Mouse (Mus musculus): Measurements from ENCODE around the gene Pde1a. TPM values are rescaled to one million over a fixed set of nuclear protein-coding genes. Genes with fewer than 3 reads are reported as not detected.
"Not testable (repeated sequence)": the region's sequence is repeated elsewhere in the genome, so short reads cannot be mapped to it uniquely, and the experiment has no call there.

Gene Pde1a
- polyA plus RNA-seq, 1 experiment: not detected

GRCm38 (mm10) chr2:79883210-79883609 is 246.0 kb downstream of the Pde1a start:
- Histone ChIP-seq H3K9me3 (no peaks in the 10 kb centered on the region), H3K27me3 (replicated peaks) (no peaks in the 10 kb centered on the region), H3K36me3 (replicated peaks; ENCODE audit: low read length) (no peaks in the 10 kb centered on the region), H3K4me1 (no peaks in the 10 kb centered on the region), H3K4me3 (replicated peaks) (no peak overlapping the region)
- TF ChIP-seq GATA1 (IDR thresholded peaks at IDR 0.05; ENCODE audit: borderline replicate concordance, low read length) (no peak), FLI1 (IDR thresholded peaks at IDR 0.05; ENCODE audit: low read length) (no peak)

- H3K36me3 ChIP-seq (replicated peaks; ENCODE audit: low read length): no peaks in the 10 kb centered on the region
- no peaks in the 10 kb centered on the region for H3K9me3 ChIP-seq
- no peak overlapping the region for H3K4me3 ChIP-seq (replicated peaks)
- TF ChIP-seq GATA1 (IDR thresholded peaks at IDR 0.05; ENCODE audit: borderline replicate concordance, low read length) (no peak), FLI1 (IDR thresholded peaks at IDR 0.05; ENCODE audit: low read length) (no peak)
- peaks cover 4% of the 10 kb centered on the region for H3K27me3 ChIP-seq (replicated peaks)
- peaks cover 8% of the 10 kb centered on the region; the same call in 1 of the 2 replicates for H3K4me1 ChIP-seq
Observed at GRCm38 (mm10) chr2:79865275-79865999, 263.8 kb downstream of the Pde1a start.

DNA sequence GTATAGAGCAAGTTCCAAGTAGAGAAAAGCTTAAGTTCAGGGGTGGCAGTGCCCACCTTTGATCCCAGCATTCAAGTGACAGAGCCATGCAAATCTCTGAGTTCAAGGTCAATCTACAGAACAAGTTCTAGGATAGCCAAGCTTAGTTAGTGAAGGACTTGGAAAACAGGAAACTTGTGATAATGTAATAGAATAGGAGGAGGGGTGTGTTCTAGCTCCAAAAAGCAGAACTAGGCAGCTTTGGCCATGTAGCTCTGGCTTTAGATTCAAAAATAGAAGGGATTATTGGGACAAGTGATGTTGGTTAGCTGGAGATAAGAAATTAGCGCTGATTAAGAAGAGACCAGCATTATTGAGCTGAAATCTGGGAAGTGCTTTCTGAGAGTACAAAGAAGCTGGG is 272.4 kb downstream of the Pde1a start:
- no peaks in the 10 kb centered on the region for H3K9me3 ChIP-seq
- no peak for TF ChIP-seq GATA1 (IDR thresholded peaks at IDR 0.05; ENCODE audit: borderline replicate concordance, low read length)
- TF ChIP-seq FLI1 (IDR thresholded peaks at IDR 0.05; ENCODE audit: low read length): no peak
- no peaks in the 10 kb centered on the region for H3K4me1 ChIP-seq
- H3K27me3 ChIP-seq (replicated peaks): no peaks in the 10 kb centered on the region
- H3K36me3 ChIP-seq (replicated peaks; ENCODE audit: low read length): no peaks in the 10 kb centered on the region
- H3K4me3 ChIP-seq (replicated peaks): no peak overlapping the region

DNA sequence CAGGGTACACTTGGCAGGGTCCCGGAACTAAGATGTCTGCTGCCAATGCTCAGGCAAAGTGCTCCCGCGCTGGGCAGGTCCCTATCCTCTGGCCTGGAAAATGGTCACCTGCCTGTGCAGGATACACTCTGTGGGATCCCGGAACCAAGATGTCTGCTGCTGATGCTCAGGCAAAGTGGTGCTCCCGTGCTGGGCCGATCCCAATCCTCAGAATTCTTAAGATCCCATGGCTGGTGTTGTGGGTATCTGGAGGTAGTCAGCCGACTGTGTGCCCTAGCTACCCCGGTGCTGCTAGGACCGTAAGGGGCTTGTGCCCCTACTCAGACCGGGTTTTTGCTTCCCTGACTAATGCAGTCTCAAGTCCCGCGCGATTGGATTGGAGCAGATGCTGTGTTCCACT is 281.9 kb downstream of the Pde1a start:
- not testable (repeated sequence) for H3K27me3 ChIP-seq (replicated peaks); H3K36me3 ChIP-seq (replicated peaks; ENCODE audit: low read length); H3K4me1 ChIP-seq; H3K4me3 ChIP-seq (replicated peaks); H3K9me3 ChIP-seq

DNA sequence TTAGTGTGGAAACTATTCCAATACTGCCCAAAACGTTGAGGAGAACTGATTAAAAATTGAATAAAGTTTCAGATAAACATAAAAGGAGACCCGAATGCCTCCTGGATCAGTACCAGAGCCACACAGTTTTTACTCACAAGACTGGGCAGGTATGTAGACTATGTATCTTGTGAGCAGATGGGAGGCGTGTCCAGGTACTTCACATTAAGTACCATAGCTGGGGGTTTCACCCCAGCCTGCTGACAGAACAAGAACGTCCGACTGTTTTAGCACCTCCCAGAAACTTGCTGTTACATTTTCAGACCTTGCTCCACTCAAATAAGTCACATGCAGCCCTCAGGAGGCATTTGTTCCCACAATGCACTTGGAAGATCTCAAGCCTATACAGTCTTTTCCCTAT is 289.7 kb downstream of the Pde1a start:
- Histone ChIP-seq H3K27me3 (replicated peaks) (peaks cover 2% of the 10 kb centered on the region), H3K4me3 (replicated peaks) (no peak overlapping the region), H3K36me3 (replicated peaks; ENCODE audit: low read length) (no peaks in the 10 kb centered on the region), H3K9me3 (no peaks in the 10 kb centered on the region), H3K4me1 (peaks cover 3% of the 10 kb centered on the region; the same call in 1 of the 2 replicates)
- no peak for TF ChIP-seq FLI1 (IDR thresholded peaks at IDR 0.05; ENCODE audit: low read length)
- no peak for TF ChIP-seq GATA1 (IDR thresholded peaks at IDR 0.05; ENCODE audit: borderline replicate concordance, low read length)

DNA sequence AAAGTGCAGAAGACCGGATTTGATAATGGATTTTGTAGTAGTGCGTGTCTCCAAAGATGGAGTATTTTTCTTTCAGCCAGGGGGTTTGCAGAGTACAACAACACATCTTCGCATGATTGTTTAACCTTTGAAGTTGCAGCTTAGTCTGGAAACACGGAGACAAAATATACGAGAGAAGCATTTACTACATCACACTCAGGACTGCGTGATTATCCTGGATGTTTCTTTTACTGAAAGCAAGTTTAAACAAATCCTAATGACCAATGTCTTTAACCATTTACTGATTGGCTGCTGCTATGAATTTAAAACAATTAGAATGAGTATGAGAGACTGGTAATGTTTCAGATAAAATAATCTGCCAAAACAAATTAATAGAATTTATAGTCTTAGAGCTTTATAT is 290.2 kb downstream of the Pde1a start:
- Histone ChIP-seq H3K4me1 (peaks cover 5% of the 10 kb centered on the region; the same call in 1 of the 2 replicates), H3K36me3 (replicated peaks; ENCODE audit: low read length) (no peaks in the 10 kb centered on the region), H3K27me3 (replicated peaks) (peaks cover 2% of the 10 kb centered on the region), H3K9me3 (no peaks in the 10 kb centered on the region), H3K4me3 (replicated peaks) (no peak overlapping the region)
- TF ChIP-seq GATA1 (IDR thresholded peaks at IDR 0.05; ENCODE audit: borderline replicate concordance, low read length) (no peak), FLI1 (IDR thresholded peaks at IDR 0.05; ENCODE audit: low read length) (no peak)

DNA sequence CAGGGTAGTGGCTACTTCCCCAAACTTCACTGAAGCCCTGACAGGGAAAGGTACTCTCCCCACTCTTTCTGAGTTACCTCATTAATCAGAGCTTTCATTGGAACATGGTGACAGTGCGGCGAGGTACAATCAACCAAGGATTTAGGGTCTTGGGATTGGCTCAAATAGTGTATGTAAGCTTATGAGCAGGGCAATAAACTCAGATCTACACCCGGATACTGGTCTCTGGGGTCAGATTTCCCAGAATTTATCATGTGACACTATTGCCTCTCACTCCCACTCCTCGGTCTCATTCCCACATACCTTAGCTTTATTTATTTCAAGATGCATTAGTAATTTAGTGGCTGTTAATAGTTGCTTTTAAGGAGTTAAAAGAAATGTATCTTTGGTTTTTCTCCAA is 303.4 kb downstream of the Pde1a start:
- H3K36me3 ChIP-seq (replicated peaks; ENCODE audit: low read length): no peaks in the 10 kb centered on the region
- no peak overlapping the region for H3K4me3 ChIP-seq (replicated peaks)
- H3K9me3 ChIP-seq: no peaks in the 10 kb centered on the region
- no peaks in the 10 kb centered on the region for H3K4me1 ChIP-seq
- TF ChIP-seq GATA1 (IDR thresholded peaks at IDR 0.05; ENCODE audit: borderline replicate concordance, low read length): no peak
- TF ChIP-seq FLI1 (IDR thresholded peaks at IDR 0.05; ENCODE audit: low read length): no peak
- no peaks in the 10 kb centered on the region for H3K27me3 ChIP-seq (replicated peaks)

GRCm38 (mm10) chr2:79819543-79819942 is 309.7 kb downstream of the Pde1a start:
- Histone ChIP-seq H3K36me3 (replicated peaks; ENCODE audit: low read length) (no peaks in the 10 kb centered on the region), H3K4me1 (no peaks in the 10 kb centered on the region), H3K9me3 (no peaks in the 10 kb centered on the region), H3K27me3 (replicated peaks) (no peaks in the 10 kb centered on the region), H3K4me3 (replicated peaks) (no peak overlapping the region)
- TF ChIP-seq GATA1 (IDR thresholded peaks at IDR 0.05; ENCODE audit: borderline replicate concordance, low read length) (no peak), FLI1 (IDR thresholded peaks at IDR 0.05; ENCODE audit: low read length) (no peak)

- TF ChIP-seq FLI1 (IDR thresholded peaks at IDR 0.05; ENCODE audit: low read length) (no peak), GATA1 (IDR thresholded peaks at IDR 0.05; ENCODE audit: borderline replicate concordance, low read length) (no peak)
Observed at GRCm38 (mm10) chr2:79815708-79816484, 313.4 kb downstream of the Pde1a start.

DNA sequence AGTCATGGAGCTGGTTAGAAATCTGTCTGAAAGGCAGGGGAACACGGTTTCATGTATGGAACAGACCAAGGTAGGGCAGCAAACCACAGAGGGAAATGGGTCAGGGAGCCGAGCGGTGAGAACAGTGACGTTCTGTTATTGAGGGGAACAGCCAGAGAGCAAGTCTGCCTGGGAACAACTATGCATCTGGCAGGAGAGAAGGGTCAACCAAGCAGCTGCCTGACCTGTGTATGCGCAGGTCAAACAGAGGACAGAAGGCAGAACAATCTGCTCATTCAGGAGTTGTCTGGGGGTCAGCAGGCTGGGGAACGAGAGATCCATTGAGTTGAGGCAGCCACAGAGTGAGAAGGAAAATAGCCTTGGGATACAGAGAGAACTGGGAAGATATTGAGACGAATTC is 330.6 kb downstream of the Pde1a start:
- H3K36me3 ChIP-seq (replicated peaks; ENCODE audit: low read length): no peaks in the 10 kb centered on the region
- H3K9me3 ChIP-seq: no peaks in the 10 kb centered on the region
- H3K4me3 ChIP-seq (replicated peaks): no peak overlapping the region
- TF ChIP-seq FLI1 (IDR thresholded peaks at IDR 0.05; ENCODE audit: low read length): no peak
- no peak for TF ChIP-seq GATA1 (IDR thresholded peaks at IDR 0.05; ENCODE audit: borderline replicate concordance, low read length)
- H3K4me1 ChIP-seq: no peaks in the 10 kb centered on the region
- peaks cover 5% of the 10 kb centered on the region for H3K27me3 ChIP-seq (replicated peaks)

More at GRCm38 (mm10) chr2:79815708-79816484, 313.4 kb downstream of the Pde1a start:
- Histone ChIP-seq H3K36me3 (replicated peaks; ENCODE audit: low read length) (no peaks in the 10 kb centered on the region), H3K4me3 (replicated peaks) (no peak overlapping the region), H3K4me1 (no peaks in the 10 kb centered on the region), H3K27me3 (replicated peaks) (no peaks in the 10 kb centered on the region), H3K9me3 (no peaks in the 10 kb centered on the region)
